Mouse (Mus musculus): ENCODE data around the gene Plac8. TPM values are rescaled to one million over a fixed set of nuclear protein-coding genes. Genes with fewer than 3 reads are reported as not detected.

Gene Plac8
- polyA plus RNA-seq, 1 experiment from 2014 or later: 0.63 TPM

GRCm38 (mm10) chr5:100518049-100519026 is 53.7 kb downstream of the Plac8 start, which contains the start of gene Cops4:
Gene Cops4 (plus strand): TSS chr5:100518309.
- Histone ChIP-seq H3K36me3 (replicated peaks) (no peaks in the 10 kb centered on the region; the same call in 1 of the 2 replicates), H3K9ac (peak within 1 kb of the TSS; percentile 85), H3K9me3 (no peaks in the 10 kb centered on the region), H3K27ac (peak within 1 kb of the TSS; percentile 74), H3K4me1 (peaks cover 18% of the 10 kb centered on the region), H3K27me3 (0 out of 2 replicates have a peak, but pooled peaks cover 5% of the 10 kb centered on the region), H3K4me3 (replicated peaks) (peak within 1 kb of the TSS; percentile 88), H3K4me2 (peak within 1 kb of the TSS; percentile 64)
- WGBS: under 1% methylated on average over 64 of the region's 64 CpGs
- ATAC-seq (ENCODE audit: low FRiP score): peak; percentile 100

- Histone ChIP-seq H3K27me3 (0 out of 2 replicates have a peak, but pooled peaks cover 5% of the 10 kb centered on the region), H3K9me3 (no peaks in the 10 kb centered on the region), H3K9ac (no peak overlapping the region), H3K4me2 (no peak overlapping the region), H3K36me3 (replicated peaks) (no peaks in the 10 kb centered on the region), H3K4me1 (peaks cover 1% of the 10 kb centered on the region), H3K27ac (no peak overlapping the region), H3K4me3 (replicated peaks) (no peak overlapping the region)
- ATAC-seq (ENCODE audit: low FRiP score): no peak
These were observed 59.5 kb downstream of the Plac8 start for GRCm38 (mm10) chr5:100512576-100512975.

DNA sequence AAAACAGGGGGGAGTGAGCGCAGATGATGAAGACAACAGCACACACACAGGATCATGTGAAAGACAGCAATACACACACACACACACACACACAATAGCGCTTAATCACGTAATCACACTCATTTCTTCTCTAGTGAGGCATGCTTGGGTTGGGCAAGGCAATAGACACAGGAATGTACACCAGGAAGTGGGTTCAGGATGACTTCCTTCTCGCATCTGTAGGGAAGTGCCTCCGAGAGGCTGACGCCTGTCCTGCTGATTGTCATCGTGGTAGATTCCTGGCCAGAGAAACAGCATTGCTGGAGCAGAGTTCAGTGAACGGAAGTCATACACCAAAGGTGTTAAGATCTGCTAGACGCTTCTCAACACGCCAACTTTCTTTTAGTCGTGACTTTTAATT is 62.8 kb downstream of the Plac8 start:
- no peaks in the 10 kb centered on the region for H3K4me1 ChIP-seq
- no peak overlapping the region for H3K9ac ChIP-seq
- H3K9me3 ChIP-seq: no peaks in the 10 kb centered on the region
- no peaks in the 10 kb centered on the region for H3K27me3 ChIP-seq
- whole genome bisulfite sequencing: 80% methylated on average over 11 of the region's 11 CpGs
- H3K27ac ChIP-seq: no peak overlapping the region
- H3K4me2 ChIP-seq: no peak overlapping the region
- H3K36me3 ChIP-seq (replicated peaks): no peaks in the 10 kb centered on the region
- ATAC-seq (ENCODE audit: low FRiP score): no peak
- no peak overlapping the region for H3K4me3 ChIP-seq (replicated peaks)

Other genes starting within 250 kb of the Plac8 start
- gene Sec31a, start 156.0 kb downstream of the Plac8 start, polyA plus RNA-seq (2016; fragmentation: Nextera tagmentation; extraction: Ambion mirVana): 96.3 and 108 TPM in 2 replicates
- 17.6 and 18.3 TPM in 2 replicates for gene Lin54, start 71.6 kb downstream of the Plac8 start, polyA plus RNA-seq (2016; fragmentation: Nextera tagmentation; extraction: Ambion mirVana)
- 198 and 200 TPM in 2 replicates for gene Cops4, start 53.9 kb downstream of the Plac8 start, polyA plus RNA-seq (2016; fragmentation: Nextera tagmentation; extraction: Ambion mirVana)
- gene Coq2, start 102.9 kb upstream of the Plac8 start, polyA plus RNA-seq (2016; fragmentation: Nextera tagmentation; extraction: Ambion mirVana): 42.3 and 47.3 TPM in 2 replicates
- gene Hpse, start 147.5 kb upstream of the Plac8 start, polyA plus RNA-seq (2016; fragmentation: Nextera tagmentation; extraction: Ambion mirVana): 0.54 and 0.82 TPM in 2 replicates
- 29.5 and 31.7 TPM in 2 replicates for gene Helq, start 226.4 kb upstream of the Plac8 start, polyA plus RNA-seq (2016; fragmentation: Nextera tagmentation; extraction: Ambion mirVana)
- gene Mrps18c, start 226.4 kb upstream of the Plac8 start, polyA plus RNA-seq (2016; fragmentation: Nextera tagmentation; extraction: Ambion mirVana): 174 and 181 TPM in 2 replicates
- 24.1 and 28.5 TPM in 2 replicates for gene Abraxas1, start 248.7 kb upstream of the Plac8 start, polyA plus RNA-seq (2016; fragmentation: Nextera tagmentation; extraction: Ambion mirVana)

Measured in forebrain, embryonic 12.5 days (tissue).